Mouse (Mus musculus) urinary bladder, postnatal 25 days (tissue): ENCODE results near the gene Rgsl1.
"Not testable (repeated sequence)": the region's sequence is repeated elsewhere in the genome, so short reads cannot be mapped to it uniquely, and the experiment has no call there.

Experiments
- DNase-seq: peaks from one replicate; pipeline ENCODE4 v3.0.0; 2022; ENCODE audit warnings: low spot score

Rgsl1 gene

DNA sequence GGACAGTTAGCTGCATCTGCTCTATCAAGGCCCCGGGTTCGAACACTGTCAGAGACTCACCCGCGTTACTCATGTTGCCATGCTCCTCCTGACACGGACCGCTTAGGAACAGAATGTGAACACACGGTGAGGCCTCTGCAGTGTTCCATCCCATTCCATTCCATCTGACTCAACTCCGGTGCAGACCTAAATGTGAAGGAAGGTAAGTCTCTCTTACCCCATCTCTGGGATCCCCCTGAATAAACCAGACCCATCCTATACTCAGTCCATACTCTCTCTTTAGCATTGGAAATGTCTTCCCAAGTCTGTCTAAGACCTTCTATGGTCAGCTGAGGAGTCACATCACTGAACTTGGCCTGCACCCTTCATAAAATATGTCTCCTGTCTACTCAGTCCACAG lies at the start of gene Rgsl1:
Gene Rgsl1 (minus strand): TSS at position 101 of the 400 bp plus-strand sequence.
- no peak for DNase-seq

DNA sequence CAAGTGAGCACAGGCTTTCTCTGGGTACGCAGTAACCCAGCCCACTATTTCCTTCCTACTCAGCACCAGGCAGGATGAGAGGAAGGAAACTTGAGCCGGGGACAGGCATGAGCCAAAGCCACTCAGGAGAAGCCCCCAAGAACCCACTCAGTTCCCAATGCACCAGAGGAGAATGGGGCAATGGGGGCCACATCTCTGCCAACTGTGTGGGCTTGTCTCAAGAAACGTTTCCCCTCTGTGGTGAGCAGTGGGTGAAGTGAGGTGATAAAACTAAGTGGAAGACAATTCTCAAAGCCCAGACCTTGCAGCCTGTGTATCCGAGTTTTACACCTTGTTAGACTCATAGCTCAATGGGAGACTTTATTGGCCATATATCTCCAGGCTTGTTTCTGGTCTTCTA lies 47.5 kb upstream of the Rgsl1 start, which contains the start of gene Teddm1a:
Gene Teddm1a (plus strand): TSS at position 301 of the 400 bp plus-strand sequence.
- DNase-seq, result no peak

DNA sequence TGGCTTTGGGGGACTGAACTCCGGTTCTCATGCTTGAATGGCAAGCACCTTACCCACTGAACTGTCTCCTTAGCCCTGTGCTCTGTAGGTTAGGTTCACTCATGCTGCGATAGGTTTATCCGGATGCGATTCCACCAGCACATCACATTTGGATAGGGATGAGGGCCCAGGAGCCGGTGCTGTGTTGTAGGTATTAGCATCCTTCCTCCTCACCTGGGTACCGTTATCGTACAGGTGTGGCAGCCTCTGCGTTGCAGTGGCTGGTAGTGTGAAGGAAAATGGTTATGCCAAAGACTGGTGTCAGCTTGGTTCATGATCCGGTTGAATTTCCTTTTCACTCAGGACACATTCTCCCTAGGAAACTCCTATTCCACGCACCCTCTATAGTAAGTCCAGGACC lies 46.2 kb upstream of the Rgsl1 start:
- no peak for DNase-seq

DNA sequence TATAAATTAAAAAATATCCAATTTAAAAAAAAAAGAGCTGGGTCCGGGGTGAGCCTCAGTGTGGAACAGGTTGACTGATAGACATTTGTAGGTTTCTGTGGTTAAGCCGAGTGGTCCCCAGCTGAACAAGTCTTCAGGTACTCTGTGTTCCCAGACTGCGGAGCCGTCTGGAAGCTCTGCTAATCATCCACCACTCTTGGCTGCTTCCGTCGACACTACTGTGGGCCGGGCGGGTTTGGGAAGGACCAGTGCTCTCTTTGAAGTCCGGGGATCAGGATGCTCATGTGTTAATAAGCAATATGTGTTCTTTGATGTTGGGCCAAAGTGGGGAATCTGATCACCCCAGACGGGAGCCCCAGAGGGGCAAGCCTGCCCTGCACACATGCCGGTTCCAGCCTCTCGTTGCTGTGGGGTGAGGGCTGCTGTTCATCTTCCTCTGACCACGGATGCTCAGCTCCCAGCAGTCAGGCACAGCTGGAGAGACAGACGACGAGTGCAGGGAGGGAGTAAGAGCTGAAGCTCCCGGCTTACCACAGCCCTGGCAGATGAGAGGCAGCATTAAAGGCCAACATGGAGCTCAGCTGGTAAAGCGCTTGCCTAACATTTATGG lies 42.2 kb upstream of the Rgsl1 start:
- DNase-seq, result no peak

DNA sequence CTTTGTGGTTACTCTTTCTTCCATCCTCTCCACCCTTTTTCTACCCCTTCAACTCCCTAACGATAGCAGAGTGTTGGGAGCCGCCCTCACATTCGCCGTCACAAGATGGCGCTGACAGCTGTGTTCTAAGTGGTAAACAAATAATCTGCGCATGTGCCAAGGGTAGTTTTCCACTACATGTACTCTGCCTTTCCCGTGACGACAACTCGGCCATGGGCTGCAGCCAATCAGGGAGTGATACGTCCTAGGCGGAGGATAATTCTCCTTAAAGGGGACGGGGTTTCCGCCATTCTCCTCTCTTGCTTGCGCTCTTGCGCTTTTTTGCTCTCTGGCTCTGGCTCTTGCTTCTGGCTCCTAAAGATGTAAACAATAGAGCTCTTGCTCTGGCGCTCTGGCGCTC lies 36.4 kb upstream of the Rgsl1 start:
- DNase-seq, result not testable (repeated sequence)

DNA sequence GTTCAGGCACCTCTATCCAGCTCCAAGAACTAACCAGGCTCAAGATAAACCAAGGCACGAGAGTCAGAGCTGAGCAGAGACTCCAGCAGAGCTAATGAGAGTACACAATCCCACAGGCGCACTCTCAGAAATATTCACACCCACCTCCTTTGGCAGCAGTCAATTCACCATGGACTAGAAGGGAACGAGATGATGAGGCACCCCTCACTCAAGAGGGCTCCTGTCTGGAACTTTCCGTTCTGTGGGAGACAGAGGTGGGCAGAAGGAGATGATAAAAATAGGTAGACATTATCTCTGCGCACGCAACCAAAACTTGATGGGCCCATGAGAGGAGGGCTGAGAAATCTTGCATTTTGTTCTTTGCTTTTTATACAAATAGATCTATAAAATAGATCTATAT lies 30.1 kb upstream of the Rgsl1 start, which contains the start of gene Teddm1b:
Gene Teddm1b (plus strand): TSS at position 301 of the 400 bp plus-strand sequence.
- DNase-seq, result no peak

DNA sequence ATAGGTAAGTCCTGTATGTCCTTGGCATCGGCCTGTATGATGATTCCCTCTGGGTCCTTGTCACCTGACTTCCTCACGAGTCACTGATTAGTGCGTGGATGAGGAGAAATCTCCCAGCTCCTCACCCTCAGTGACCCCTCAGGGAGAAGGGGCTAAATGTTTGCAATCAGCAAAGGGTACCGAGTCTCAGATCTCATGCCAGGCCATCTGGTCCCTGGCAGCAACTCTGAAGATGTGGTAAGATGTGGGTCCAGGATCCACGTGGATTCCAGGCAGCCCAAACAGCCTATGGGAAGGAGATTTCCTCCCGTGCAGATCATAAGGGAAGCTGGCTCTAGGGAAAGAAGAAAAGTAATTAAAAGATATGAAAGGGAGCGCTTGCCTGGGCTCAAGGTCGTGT lies 12.0 kb upstream of the Rgsl1 start:
- no peak for DNase-seq

DNA sequence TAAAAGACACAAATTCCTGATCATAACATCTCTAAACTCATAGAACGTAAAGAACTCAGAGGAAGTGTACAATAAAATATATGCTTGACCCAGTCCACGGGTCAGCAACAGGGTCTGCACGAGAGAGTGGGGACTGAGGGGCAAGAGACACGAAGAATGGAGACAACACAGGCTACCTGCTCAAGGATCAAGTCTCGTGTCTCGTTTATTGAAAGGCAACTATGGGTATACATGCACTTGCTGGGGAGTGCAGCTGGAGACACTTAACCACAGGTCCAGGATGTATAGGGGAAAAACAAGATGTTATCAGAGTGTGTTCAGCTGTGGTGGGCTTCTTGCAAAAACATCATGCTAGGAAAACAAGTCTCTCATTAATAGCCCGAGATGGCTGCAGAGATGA lies 8.8 kb upstream of the Rgsl1 start:
- DNase-seq, result not testable (repeated sequence)

DNA sequence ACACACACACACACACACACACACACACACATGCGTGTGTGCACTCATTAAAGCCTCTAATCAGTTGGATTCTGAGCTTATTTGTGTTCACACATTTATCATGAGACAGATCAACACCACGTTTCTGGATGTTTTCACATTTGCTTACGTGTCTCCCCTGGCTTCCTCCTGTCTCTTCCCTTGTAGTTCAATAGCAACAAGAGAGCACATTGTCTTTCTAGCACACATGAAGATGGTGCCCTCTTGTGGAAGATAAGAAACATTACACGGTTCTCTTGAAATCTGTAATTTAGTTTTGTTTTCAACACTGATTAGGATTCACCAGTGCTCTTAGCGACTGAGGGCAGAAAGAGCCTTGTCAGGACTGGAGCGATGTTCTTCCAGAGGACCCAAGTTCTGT lies 2.9 kb upstream of the Rgsl1 start:
- DNase-seq, result no peak

DNA sequence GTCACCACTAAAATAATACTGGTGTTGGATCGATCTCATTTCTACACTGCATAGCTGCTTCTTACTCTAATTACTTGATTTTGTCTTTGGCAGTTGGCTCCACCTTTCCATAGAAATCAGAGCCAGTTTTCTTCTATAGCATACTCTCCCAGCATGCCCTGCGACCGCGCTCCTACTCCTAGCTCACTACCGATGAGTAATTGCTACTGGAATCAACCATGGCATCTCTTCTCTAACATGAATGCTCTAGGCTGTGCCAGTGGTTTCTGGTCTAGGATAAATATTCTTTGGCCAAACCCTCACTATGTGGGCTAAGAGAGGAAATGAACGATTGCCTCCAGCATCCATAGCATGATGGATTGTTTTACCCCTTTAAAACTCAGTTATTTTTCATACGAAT lies 2.5 kb upstream of the Rgsl1 start:
- no peak for DNase-seq

DNA sequence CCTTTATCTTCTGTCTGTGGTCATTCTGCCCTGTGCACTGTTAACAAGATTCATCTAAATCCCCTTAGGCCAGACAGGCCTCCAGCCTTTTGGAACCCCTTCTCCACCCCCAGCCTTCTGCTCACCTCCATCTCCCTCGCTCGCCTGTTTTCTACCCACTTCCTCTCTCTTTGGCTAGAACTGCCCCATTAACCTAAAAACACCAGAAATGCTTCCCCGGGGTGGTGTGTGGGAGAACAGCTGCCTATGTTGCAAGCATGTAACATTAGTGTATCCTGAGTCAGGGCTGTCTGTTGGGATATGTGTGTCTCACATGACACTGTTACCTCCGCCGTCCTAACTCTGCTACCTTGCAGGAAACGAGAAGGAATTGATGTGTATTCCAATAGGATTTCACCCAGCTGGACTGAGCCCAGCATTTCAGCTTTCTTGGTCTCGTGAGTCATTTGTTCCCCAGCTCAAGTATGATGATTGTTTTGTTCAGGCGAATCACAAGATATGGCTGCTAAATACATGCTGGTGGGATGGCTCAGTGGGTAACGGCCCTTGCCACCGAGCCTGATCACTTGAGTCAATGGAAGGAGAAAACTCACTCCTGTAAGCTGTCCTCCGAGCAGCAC lies 1.7 kb downstream of the Rgsl1 start:
- DNase-seq, result no peak

DNA sequence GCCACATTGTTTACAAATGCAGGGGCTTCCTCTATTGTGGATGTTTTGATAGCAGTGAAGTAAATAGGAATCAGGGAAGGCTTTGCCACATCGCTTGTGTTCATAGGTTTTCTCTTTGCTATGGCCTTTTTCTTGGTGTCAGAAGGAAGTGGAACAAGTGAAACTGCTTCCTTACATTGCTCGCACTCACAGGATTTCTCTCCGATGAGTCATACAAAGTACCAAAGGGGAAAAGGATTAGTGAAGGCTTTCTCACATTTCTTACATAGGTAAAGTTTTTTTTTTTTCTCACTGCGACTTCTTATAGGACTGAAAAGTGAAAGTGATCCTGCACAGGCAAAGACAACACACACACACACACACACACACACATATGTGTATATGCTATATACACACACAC lies 7.9 kb downstream of the Rgsl1 start:
- DNase-seq, result no peak

DNA sequence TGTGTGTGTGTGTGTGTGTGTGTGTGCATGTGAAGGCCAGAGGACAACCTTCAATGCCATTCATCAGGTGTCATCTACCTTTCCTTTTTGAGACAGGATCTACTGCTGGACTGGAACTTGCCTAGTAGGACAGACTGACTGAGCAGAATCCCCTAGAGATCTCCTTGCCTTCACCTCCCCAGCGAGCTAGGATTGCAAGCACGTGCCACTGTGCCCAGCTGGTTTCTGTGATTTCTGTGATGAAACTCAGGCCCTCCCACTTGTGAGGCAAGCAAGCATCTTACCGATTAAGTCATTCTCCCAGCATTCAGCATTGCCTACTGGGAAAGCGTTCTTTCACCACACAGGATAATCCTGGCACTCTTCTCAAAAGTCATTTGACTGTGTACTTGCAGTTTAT lies 13.2 kb downstream of the Rgsl1 start:
- DNase-seq, result no peak

DNA sequence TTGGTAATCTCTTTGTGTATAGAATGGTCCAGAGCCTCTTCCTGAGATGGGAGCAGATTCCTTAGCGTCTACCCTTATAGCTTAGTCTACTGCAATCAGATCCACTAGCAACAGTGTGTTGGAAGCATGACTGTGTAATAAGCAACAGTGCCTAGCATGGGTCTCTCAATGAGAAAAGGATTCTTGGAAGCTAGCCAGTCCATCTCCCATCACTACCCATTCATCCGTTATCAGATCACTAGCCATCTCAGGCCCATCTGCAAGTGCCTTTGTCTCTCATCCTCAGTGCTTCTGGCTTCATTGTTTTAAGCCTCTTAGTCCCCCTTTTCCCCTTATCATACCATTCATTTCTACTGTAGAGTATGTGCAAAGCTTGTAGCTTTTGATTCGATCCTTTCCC lies 23.7 kb downstream of the Rgsl1 start:
- DNase-seq, result no peak

DNA sequence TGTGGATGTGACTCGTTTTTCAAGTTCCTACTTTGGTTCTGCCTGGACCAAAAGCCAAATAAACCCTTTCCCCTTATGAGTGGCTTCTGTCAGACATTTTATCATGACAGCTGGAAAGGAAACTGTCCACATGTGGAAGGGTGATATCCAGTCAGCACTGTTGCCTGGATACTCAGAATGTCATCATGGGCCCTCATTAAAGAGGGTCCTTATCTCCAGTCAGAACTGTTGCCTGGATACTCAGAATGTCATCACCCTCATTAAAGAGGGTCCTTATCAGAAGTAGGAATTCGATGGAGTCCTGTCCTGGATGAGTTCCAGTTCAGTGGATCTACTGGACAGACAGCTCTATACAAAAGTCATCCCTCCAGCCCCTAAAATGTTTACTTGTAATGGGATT lies 29.7 kb downstream of the Rgsl1 start:
- DNase-seq, result no peak

DNA sequence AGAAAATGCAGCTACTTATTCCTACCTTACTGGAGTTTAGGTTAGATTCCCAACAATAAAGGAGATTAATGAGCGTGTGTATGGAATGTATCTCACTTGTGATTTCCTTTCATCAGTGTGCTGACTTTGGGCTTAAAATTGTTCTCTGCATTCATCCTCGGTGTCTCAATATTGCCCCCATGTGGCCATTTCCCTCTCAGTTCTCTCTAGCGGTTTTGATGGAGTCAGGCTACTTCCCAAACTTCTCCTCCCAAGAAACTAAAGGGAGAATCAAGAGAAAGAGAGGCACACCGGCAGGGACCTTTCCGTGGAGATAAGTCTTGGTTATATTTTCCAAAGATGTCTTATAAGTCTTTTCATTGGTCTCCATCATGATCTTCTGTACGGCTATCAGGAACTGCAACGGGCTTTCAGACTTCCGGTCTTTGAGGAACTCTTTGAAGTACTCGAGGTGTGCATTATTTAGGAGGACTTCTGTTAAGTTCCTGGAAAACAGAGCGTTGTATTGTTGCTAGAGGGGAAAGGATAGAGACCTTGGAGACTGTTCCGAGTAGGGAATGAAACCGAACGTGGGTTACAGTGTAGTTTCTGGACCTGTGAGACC lies 36.5 kb downstream of the Rgsl1 start:
- peak; percentile 55 for DNase-seq

DNA sequence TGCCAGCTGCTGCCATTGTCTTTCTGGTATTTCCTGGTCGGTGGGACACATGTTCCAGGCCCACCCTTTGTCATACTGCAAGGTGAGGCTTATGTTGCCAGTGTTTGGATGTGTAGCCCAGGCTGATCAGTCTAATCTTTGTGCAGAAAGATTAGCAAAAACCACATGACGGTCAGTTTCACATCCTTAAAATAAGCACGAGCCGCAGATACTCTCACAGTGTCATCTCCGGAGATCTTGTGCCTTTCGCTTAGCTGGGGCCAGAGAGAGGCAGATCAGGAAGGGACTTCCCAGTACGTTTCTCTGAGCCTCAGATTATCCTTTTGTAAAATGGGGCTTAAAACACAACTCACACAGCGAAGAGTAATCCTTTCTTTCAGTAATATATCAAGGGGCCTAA lies 40.4 kb downstream of the Rgsl1 start:
- DNase-seq, result no peak

DNA sequence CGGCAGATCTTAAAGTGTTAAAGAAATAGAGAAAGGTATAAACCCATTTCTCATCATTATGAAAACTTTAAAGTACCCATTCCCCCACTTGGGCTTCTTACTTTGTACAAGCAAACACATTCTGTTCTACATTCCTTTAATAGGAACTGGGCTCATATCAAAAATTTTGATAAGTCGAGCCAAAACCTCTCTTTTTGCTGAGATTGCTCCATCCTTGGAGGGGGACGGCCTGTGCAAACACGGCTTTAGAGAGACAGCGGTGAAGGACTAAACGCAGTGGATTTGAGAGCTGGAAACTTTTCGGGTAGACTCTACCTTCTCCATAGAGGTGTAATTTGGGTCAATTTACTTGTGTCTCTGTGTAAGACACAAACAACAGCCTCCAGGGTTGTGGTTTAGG lies 41.3 kb downstream of the Rgsl1 start:
- peak; percentile 3 for DNase-seq

DNA sequence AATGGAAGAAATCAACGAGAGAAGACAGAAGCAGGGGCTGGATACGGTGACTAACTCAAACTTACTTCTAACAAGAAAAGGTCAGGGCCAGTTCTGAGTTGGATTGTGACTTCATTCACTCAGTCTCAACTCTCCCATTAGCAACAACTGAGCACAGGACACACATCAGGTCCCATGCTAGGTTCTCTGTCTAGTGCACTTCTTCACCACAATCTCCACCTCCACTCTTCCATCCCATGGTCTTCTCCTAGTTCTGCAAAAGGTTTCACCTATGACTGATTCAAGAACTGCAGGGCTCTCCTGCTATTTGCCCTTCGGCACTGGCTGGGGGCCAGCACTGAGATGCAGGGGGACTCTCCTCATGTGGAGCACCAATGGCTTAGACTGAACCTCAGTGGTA lies 49.7 kb downstream of the Rgsl1 start:
- no peak for DNase-seq

DNA sequence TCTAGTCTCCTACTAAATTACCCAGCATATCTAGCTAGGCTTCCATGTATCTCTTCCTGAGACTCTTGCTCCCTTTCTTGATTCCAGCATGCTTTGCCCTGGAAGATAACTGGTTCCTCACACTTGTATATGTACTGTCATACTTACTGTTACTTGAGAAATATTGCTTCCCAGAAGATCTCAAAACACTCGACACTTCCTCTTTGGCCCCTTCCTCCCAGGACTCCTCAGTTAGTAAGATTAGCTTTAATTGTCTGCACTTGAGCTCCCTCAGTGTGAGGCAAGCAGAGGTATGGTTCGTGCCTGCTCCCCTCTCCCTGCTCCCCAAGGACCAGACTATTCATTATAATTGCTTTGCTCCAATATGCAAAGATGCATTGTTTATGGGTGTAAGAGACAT lies 53.2 kb downstream of the Rgsl1 start:
- no peak for DNase-seq

DNA sequence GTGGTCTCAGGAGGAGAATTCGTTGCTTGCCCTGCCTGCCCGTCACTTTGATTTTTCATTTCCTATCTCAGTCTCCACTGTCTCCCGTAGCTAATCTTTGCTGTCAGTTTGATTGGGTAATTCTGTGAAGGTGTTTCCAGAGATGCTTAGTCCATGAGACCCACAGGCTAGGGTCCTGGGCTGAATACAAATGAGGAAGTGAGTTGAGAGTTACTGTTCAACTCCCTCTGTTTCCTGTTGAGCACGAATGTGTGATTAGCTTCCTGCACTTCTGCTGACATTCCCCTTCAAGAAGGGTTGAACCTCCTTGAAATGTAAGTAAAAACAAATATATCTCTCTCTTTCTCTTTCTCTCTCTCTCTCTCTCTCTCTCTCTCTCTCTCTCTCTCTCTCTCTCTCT lies 58.3 kb downstream of the Rgsl1 start:
- DNase-seq, result no peak

DNA sequence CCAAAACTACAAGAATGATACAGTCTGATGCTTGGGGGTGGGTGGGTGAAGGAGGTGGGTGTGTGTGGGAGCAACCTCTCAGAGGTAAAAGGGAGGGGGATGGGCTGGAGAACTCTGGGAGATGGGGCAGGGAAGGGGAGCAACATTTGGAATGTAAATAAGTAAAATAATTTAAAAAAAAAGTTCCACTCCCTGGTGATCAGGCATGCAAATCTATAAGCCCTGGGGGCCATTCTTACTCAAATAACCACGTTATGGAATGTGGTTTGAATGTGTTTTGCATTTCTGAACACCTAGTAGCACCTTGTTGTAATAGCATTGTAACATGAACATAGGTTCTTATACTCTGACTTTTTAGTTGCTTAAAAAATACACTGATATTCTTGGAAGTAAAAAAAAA lies 60.6 kb downstream of the Rgsl1 start:
- DNase-seq, result no peak

DNA sequence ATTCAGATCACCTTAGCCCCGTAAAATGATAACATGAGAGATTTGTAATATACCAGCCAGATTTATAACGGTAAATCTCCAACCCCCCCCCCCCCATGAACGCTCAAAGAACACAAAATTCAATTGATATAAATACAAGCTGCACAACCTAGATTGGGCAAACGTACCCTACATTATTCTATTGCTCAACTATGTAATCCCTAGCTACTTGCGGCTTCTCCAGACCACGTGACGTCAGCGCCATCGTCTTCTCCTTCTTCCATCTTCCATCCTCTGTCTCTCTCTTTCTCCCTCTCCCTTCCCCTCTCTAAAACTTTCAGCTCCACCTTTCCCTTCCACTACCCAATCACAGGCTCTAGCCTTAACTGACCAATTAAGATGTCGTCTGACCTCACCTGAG lies 65.7 kb downstream of the Rgsl1 start:
- no peak for DNase-seq

DNA sequence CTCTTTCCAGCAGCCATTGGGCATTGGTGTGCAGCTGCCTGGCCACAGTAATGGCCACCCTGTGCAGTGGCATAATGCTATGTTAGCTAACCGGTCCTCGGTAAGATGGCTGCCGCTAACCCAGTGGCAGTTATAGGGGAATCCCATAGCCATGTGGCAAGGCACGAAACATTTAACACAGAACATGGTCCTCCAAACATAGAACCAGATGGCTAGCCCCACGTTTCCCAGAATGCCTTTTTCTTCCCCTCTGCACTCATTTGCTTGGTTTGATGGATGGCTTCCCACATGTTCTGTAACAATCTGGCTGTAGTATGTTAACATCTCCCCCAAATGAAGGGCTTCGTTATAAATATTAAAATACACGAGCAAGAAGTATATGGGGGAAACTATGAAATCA lies 67.7 kb downstream of the Rgsl1 start:
- no peak for DNase-seq
